Mouse (Mus musculus): ENCODE measurements around the gene Supt7l. TPM values are rescaled to one million over a fixed set of nuclear protein-coding genes. Genes with fewer than 3 reads are reported as not detected.

Supt7l gene
- polyA plus RNA-seq (2014; fragmentation: Illumina TruSeq; extraction: RNeasy Lipid Tissue Mini Kit (QIAGEN cat#74804); ENCODE audit: low read depth, low replicate concordance) = 5.4 TPM

DNA sequence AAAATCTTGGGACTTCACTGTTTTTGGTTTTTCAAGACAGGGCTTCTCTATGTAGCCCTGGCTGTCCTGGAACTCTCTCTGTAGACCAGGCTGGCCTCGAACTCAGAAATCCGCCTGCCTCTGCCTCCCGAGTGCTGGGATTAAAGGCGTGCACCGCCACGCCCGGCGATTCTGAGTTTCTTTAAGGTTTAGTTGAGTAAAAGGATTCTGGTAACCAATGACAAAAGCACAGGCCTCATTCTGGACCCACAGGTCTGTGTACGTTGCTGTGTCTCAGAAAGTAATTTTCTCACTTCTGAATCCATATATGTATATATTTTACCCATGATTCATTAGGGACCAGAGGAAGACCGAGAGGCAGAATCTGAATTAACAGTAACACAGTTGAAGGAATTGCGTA, at the start of gene Supt7l:
TSS of gene Supt7l (minus strand) at position 101 of the 400 bp plus-strand sequence.

DNA sequence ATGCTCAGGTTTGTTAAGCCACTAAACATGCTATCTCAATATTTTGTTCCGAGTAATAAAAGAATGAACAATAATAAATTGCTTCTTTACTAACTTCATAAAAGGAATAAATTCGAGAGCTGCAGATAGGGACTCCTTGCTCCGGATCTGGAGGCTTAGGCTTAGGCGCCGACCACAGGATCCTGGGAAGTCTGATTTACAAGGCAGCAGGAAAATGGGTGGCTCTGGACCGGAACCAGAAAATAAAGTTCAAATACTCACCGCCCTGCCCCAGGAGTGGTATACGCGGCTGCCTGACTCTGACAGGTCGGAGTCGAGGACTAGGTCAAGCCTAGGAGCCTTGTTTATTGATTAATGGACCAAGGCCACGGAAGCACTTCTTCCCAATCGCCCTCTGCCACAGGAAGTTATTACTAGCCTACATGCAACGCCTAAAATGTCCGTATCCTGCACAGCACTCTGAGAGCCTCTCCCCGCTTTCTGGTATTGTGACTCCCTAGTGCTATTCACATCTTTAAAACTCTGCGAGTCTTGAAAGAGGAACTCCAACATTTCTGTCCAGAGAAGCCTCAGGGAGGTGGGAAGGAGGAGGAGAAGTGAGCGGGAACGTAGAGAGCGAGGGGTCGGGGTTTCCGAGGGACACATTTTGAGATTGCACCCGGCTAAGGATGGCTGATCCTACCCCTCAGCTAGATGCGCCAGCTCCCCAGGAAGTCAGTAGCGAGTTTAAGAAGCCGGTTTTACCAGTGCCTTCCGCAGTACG, 1.1 kb downstream of the Supt7l start, which contains the start of gene Slc4a1ap:
TSS of gene Slc4a1ap (plus strand) at position 642 of the 763 bp plus-strand sequence.

DNA sequence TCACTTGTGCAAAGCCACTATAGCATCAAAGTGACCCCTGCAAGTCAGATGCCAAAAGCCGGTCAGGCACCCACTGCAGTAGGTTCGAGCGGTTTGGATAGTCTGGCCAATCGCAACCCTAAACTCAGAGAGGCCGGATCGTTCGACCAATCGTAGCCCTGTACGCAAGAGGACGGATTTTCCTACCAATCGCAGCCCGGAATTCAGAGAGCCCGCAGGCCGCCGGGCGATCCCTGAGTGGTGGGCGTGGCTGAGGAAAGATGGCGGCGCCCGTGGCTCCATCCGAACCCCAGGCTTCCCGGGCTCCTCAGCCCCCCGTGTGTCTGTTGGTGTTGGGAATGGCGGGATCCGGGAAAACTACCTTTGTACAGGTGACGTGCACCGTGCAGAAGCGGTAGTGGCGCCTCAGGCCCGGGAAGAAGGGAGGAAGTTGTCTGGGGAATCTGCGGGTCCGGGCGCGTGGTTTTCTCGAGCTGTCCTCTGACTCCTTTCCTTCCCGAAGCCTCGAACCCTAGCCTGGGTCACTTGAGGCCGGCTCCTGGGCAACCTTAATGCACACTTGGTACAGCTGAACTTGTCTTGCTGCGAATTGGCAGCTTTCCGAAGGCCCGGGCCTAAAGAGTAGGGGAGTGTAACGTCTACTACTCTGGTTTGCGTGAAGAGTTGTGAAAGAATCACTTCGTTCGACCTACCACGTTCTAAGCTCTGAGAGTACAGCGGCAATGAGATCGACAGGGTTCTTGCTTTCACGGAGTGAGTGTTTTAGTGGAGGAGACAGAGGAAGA, 32.9 kb downstream of the Supt7l start, which contains the start of gene Gpn1:
TSS of gene Gpn1 (plus strand) at position 229 of the 785 bp plus-strand sequence.

DNA sequence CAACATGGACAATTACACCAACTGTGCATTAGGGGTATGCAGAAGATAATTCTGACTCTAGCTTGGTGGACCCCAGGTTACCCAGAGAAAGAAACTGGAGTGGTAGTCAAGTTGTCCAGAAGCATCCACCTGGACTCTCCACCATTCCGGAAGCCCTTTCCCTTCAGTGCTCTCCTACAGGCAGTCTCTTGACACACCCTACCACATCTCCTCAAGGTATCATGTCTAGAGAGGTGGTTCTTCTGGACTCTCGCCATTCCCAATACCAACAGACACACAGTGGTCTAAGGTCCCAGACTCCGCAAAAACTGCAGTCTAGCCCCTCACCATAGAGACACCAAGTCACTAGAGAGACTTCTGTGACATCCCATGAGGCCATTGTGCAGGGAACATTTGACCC, 42.2 kb downstream of the Supt7l start, which contains the start of gene 4930548H24Rik:
TSS of gene 4930548H24Rik (plus strand) at position 301 of the 400 bp plus-strand sequence.

Other genes starting within 250 kb of the Supt7l start
- gene Ift172, start 236.7 kb downstream of the Supt7l start, polyA plus RNA-seq (2014; fragmentation: Illumina TruSeq; extraction: RNeasy Lipid Tissue Mini Kit (QIAGEN cat#74804); ENCODE audit: low read depth, low replicate concordance) = 6.5 TPM
- 27.8 TPM for gene Fndc4, start 231.7 kb downstream of the Supt7l start, polyA plus RNA-seq (2014; fragmentation: Illumina TruSeq; extraction: RNeasy Lipid Tissue Mini Kit (QIAGEN cat#74804); ENCODE audit: low read depth, low replicate concordance)
- gene Gckr, start 230.4 kb downstream of the Supt7l start, polyA plus RNA-seq (2014; fragmentation: Illumina TruSeq; extraction: RNeasy Lipid Tissue Mini Kit (QIAGEN cat#74804); ENCODE audit: low read depth, low replicate concordance) = 78.9 TPM
- 8.1 TPM for gene Zfp512, start 75.4 kb downstream of the Supt7l start, polyA plus RNA-seq (2014; fragmentation: Illumina TruSeq; extraction: RNeasy Lipid Tissue Mini Kit (QIAGEN cat#74804); ENCODE audit: low read depth, low replicate concordance)
- gene 4930548H24Rik, start 42.1 kb downstream of the Supt7l start, polyA plus RNA-seq (2014; fragmentation: Illumina TruSeq; extraction: RNeasy Lipid Tissue Mini Kit (QIAGEN cat#74804); ENCODE audit: low read depth, low replicate concordance) = not detected
- gene Gpn1, start 33.1 kb downstream of the Supt7l start, polyA plus RNA-seq (2014; fragmentation: Illumina TruSeq; extraction: RNeasy Lipid Tissue Mini Kit (QIAGEN cat#74804); ENCODE audit: low read depth, low replicate concordance) = 8.7 TPM
- gene Slc4a1ap, start 812 bp downstream of the Supt7l start, polyA plus RNA-seq (2014; fragmentation: Illumina TruSeq; extraction: RNeasy Lipid Tissue Mini Kit (QIAGEN cat#74804); ENCODE audit: low read depth, low replicate concordance) = 25.7 TPM
- 51.9 TPM for gene Mrpl33, start 69.1 kb upstream of the Supt7l start, polyA plus RNA-seq (2014; fragmentation: Illumina TruSeq; extraction: RNeasy Lipid Tissue Mini Kit (QIAGEN cat#74804); ENCODE audit: low read depth, low replicate concordance)
- 12.9 TPM for gene Rbks, start 169.8 kb upstream of the Supt7l start, polyA plus RNA-seq (2014; fragmentation: Illumina TruSeq; extraction: RNeasy Lipid Tissue Mini Kit (QIAGEN cat#74804); ENCODE audit: low read depth, low replicate concordance)
- gene Babam2, start 169.9 kb upstream of the Supt7l start, polyA plus RNA-seq (2014; fragmentation: Illumina TruSeq; extraction: RNeasy Lipid Tissue Mini Kit (QIAGEN cat#74804); ENCODE audit: low read depth, low replicate concordance) = 52.8 TPM